Mouse (Mus musculus) liver, postnatal 0 days (tissue): ENCODE data around the gene Myh7b.

ENCODE experiments used
- CTCF ChIP-seq: sonication (generic); IDR thresholded peaks from 2 replicates; pipeline ENCODE4 v1.5.1; 2016; ENCODE audit warnings: antibody characterized with exemption, low read depth
- EP300 ChIP-seq: IDR thresholded peaks from 2 replicates; pipeline ENCODE4 v1.6.1; 2016; ENCODE audit warnings: antibody characterized with exemption, low read depth, mild to moderate bottlenecking

DNA sequence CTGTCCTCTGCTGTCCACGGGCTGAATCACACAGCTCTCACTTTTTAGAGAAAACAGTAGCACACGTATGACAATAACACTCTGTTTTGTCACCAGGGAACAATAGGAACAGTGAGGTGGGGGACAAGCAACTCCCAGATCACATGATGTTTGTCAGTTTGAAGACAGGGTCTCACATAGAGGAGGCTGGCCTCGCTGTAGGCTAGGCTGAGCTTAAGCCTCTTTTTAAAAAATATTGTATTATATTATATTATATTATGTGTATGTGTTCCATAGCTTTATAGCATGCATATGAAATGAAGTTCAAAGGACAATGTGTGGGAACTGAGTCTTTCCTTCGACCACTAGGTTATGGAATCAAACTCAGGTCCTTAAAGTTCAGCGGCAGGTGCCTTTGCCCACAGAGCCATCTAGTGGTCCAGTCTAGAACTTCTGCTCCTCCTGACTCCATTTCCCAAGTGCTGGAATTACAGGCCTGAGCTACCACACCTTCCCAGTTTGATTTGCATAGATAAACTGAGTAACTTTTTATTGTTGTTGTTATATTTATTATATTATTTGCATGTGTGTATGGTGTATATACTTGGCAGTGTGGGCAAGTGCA lies 27.0 kb upstream of the Myh7b start:
- TF ChIP-seq CTCF (peak; percentile 93), EP300 (no peak)
